Mouse (Mus musculus) megakaryocyte progenitor cell, adult 5-6 weeks (primary cell): ENCODE results near the gene Cldn20. TPM values are rescaled to one million over a fixed set of nuclear protein-coding genes. Genes with fewer than 3 reads are reported as not detected.

Experiments
- ATAC-seq: replicated peaks from 2 replicates; pipeline ENCODE4 v1.8.0; 2016; ENCODE audit warnings: mild to moderate bottlenecking, moderate TSS enrichment, inconsistent platforms; ENCODE audit not compliant: poor library complexity
- total RNA-seq, 2 experiments: library from RNA; stranded (forward) in 1 of 2; stranded (reverse) in 1 of 2; fragments of 157-497, 149-512 nt in 1 of 2; fragments of 200-1000 nt in 1 of 2; gene quantifications; 2 replicates each; pipeline versions ENCODE4 v1.2.3 to v1.2.4; 2015 to 2017

The Cldn20 gene
- total RNA-seq, 2 experiments from 2014 or later = 0.29 to 2.0 TPM

DNA sequence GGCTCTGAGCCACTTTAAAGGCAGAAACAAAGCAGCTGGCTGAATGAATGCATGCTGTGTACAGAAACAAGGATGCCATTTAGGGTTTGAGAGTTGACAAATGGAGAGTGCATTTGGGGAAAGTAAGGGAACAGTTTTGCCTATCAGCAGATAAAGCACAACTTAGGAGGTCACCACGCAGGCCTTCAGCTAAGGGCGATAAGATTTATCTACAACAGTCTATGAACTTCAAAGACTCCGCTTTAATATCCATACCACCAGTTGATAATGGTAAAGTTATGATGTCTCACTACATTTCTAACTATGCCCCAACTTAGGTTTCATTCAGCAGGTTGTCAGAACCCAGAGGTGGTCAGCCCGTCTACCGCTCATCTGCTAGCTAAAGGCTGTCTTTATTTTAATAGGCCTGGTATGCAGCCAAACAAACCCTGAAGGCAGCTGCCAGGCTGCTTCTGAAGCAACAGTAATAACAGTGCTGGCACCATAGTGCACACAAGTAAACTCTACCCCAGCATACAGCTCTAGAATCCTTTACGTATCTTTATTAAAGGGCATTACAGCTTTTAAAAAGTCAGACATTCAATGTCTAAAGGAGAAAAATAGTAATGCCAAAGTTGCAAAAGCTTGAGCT is 4.4 kb upstream of the Cldn20 start:
- ATAC-seq = peak; percentile 63

DNA sequence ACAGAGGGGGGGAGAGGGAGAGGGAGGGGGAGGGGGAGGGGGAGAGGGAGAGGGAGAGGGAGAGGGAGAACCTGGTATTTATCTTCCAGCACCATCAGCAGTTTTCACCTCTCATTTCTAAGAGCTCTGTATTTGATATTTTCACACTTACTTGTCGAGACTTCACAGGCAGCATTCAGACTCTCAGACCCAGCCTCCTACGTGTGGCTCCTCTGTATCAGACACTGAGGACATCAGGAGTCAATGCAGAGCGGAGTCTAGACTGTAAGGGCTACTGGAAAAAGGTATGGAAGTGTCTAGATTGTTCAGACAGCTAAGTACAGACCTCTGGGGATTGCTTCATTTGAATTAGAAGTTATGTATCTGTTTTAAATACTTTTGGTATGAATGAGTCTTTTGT is 2.8 kb upstream of the Cldn20 start:
- 0 out of 2 replicates have a peak, but pooled peaks have one; percentile 12 for ATAC-seq

DNA sequence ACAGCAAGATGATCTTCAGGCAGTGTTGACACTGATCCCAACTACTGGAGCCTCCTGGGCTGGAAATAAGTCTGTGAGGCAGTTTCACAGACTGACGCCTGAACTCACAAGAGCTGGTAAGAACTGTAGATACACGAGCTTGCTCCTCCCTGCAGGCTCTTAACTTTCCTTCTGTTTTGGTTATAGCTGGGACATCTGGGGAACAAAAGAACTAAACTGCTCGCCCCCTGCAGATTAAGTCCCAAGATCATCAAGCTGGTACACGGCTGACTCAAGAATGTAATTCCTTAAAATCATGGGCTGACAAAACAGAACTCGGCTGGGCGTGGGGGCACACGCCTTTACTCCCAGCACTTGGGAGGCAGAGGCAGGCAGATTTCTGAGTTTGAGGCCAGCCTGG is 1.8 kb upstream of the Cldn20 start:
- no peak for ATAC-seq

DNA sequence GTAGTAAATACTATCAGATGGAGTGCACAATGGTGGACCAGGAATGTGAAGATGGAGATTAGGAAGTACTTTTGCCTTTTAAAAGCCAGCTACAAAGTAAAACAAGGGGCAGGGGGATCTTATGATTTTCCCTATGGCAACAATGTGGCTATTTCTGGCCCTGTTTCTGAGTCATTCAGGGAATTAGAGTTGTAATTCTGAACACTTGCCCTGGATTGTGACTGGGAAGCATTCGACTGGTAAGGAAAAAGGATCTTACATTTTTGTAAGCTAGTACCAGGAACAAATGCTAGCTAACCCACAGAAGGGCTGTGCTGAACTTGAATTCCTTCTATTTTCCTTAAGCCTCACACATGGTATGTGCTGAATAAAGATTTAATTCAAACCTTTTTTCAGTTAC is 713 bp upstream of the Cldn20 start:
- ATAC-seq = no peak

DNA sequence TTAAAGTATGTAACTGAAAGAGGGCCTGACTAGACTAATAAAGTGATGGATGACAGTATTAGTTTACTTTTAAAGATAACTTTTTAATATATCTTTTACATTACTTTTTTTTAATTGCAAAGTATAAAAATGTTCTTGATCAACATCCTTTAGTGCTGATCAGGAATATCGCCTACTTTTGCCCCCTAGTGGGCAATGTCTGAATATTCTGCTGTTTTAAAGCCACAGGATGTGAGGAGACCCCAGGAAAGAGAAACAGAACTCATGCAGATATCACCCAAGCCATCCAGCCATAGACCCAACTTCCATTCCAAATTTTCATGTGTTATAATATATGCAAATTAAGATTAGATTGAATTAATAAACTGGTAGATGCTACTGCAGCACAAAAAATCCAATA is 1.1 kb downstream of the Cldn20 start:
- peak; percentile 78 for ATAC-seq

DNA sequence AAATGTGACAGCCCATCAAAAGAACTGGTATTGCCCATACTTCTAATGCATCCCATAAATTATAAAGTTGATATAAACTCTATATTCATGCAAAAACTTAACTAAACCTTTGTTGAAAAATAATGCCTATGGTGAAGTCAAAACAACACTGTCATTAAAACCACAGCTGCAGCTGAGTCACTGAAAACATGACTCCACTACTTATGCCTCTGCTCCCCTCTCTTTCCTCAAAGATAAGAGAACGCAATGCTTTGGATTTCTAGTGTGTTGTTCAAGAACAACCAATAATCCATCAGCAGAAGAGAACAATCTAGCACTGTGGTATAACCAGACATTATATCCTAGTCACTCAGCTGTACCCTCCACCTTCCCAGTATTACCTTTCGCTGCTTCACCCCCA is 8.0 kb downstream of the Cldn20 start:
- ATAC-seq = peak; percentile 63

DNA sequence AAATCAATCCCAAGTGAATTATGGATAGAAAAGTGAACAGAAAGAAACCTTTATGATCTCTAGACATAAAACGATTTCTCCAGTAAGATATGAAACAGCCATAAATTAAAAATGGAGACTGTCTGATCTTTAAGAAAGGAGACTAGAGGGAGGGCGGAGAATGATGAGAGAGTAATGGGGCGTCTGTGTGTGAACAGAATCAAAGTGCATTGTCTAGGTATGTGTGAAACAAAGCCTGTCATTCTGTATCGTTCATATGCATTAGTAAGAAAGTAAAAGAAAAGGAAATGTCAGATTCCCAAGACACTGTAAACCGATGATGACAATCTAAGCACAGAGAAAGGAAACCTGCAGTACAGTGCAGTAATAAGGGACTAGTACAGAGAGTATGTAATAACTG is 8.7 kb downstream of the Cldn20 start:
- ATAC-seq = no peak

DNA sequence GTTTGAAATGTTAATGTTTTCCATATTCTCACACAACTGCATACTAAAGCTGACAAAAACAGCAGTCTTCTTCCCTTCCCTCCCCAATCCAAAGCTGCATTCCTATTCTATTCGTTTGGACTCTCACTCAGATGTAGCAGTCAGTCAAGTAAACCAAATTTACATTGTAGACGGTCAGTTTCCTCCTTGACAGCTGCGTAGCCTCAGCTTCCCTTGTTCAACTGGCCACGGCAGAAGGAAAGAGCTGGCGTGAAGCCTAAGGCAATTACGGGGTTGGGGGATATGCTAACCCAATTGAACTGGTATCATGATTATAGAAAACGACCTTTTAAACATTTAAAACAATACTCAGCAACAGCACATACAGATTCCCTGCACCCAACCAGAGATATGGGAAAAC is 15.4 kb downstream of the Cldn20 start:
- ATAC-seq = no peak

DNA sequence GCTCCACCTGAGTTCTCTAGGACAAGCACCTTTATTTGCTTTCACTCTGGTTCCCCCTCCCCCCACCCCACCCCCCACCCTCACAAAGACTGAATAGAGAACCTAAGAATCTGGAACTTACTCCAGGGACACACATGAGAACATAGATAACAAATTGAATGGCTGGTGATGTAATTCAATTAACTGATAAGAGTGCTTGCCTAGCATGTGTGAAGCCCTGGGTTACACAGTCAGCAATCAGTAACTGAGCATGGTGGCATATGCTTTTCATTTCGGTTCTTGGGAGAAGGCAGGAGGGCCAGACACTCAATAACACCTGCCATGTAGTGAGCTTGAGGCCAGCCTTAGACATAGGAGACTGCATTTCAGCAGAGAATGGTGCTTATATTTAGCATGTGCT is 23.9 kb downstream of the Cldn20 start:
- peak; percentile 12; the same call in 1 of the 2 replicates for ATAC-seq

DNA sequence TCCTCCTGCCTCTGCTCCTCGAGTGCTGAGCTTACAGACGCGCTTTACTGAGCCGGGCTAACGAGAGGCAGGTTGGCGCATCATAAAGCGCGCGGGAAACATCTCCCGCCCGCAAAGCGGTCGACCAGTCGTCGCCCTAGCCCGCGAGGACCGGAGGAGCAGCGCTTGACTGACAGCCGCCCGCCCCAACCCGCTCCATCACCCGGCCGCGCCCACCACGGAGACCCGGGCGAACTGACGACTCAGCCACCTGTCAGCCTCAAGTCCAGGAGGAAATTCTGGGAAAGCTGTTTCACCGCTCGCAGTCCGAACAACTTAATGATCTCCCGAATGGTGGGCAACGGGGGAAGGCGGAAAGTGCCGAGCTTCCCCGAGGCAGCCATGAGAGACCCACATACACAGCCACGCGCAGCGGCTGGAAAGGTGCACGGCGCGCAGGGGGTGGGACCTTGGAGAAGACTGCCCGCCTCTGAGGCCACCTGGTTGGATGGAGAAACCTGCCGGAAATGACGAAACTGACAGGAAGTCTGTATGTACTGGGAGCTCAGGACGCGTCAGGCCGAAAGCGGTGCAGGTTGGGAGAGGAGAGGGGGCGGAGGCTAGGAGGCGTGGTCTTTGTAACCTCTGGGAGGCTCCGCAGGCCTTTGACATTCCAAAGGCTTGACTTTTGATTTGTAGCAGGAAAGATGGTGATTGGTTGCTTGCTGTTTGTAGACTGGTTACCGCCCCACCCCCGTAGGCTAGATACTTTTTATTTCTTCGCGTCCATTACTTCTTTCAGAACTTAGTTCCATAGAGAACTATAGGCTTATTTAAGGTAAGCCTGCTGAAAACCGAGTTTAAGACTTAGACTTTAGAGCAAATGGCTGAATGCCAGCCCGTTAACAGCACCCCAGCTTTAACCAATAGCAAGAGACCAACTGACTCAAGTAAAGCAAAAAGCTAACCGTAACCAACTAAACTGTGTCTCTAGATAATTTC is 25.3 kb downstream of the Cldn20 start, which contains the start of gene Tfb1m:
Tfb1m (minus strand) TSS at position 451 of the 981 bp plus-strand sequence.
- peak; percentile 88 for ATAC-seq

DNA sequence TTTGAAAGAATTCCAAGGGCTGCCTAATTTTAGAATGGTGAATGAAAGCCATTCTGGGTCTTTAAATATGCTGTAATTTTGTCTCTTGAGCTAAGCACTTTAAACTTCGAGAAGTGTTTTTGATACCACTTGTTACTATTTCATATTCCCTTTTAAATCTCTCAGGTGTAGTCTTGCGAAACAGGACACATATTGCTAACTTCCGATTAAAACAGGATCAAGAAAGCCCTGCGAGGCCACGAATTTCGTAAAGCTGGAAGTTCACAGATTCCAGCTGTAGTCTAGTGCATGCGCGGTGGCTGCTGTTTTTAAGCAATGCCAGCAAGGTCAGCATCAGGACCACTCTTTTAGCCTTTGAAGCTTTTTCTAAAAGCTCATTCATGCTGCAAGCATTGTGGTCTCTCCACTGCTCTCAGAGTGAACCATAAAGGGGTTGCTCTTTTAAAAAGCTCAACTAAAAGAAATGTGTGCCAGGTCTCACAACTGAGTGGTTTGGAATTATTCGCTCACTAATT is 26.1 kb downstream of the Cldn20 start:
- no peak for ATAC-seq

DNA sequence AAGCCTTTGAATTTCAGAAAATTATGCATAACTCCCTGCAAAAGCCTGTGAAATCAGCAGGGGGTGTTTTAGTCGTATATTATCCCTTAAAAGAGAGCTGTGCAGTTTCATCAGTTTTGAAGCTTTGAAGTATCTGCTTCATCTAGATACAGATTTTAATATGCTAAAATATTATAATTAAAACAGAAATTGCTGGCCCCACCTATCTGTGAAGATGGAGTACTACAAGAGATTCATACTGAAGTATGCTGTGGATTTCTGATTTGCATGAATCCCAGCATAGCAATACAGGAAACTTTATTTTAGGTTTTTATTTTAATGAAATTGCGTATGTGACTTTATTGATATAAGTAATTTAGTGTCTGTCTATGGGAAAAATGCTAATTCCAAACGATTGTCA is 28.2 kb downstream of the Cldn20 start:
- ATAC-seq = no peak

DNA sequence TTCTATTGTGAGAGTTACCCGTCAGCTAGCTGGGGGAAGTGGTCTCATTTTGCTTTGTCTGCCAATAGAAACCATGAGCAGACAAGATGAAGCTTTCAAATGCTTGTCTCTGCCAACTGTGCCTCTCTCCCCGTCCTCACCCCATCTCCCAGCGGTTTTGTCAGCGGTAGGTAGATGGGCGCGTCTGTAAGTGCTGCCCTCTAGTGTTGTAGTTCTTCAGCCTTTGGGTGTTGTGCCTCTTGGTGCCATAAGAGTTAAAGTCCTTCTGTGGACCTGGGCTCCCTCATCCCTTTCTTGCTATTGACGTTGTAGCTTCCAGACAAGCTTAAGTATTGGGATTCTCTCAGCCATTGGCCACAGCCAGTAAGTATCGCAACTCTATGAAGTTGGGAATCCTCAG is 30.1 kb downstream of the Cldn20 start:
- no peak for ATAC-seq

DNA sequence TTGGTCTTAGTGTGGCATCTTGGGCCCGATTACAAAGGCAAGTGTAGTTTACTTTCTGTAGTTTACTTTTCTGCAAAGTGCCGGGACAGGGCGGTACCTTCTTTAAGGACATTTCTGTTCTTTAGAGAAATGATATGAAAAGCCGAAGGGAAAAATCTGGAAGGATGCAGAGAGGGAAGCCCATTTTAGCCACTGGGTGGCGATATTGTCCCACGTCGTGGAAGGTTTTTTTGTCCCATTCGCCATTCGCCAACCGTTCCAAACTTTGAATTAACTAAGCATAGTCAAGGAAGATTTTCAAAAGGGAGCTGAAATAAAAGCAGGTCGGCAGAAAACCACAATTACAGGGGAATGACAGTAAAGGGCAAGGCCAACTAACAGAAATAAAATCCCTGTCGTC is 38.5 kb downstream of the Cldn20 start:
- ATAC-seq = peak; percentile 91

Other genes starting within 250 kb of the Cldn20 start
- gene Tiam2, start 206.0 kb upstream of the Cldn20 start, total RNA-seq (2015) = 5.6 and 6.2 TPM in 2 replicates
- gene Tiam2, start 206.0 kb upstream of the Cldn20 start, total RNA-seq (2017) = 4.4 and 7.5 TPM in 2 replicates
- gene Tfb1m, start 25.2 kb downstream of the Cldn20 start, total RNA-seq (2015) = 23.5 and 24.0 TPM in 2 replicates
- gene Tfb1m, start 25.2 kb downstream of the Cldn20 start, total RNA-seq (2017) = 12.1 and 15.1 TPM in 2 replicates
- gene Nox3, start 163.7 kb downstream of the Cldn20 start, total RNA-seq (2015) = not detected in 2 replicates
- gene Nox3, start 163.7 kb downstream of the Cldn20 start, total RNA-seq (2017) = not detected in 2 replicates